ENCODE assay signal across 13 mouse cellular contexts in genomic region chr6:54203926-54204325, GRCm38 (mm10).
"Had no signal": no experiment of that assay in that cellular context is flagged by ENCODE, and none has a peak within 500 bp of the region (broad histone marks: within the 10 kb centered on the region; RNA-seq: fewer than 3 reads in every experiment).

No protein-coding gene starts in this region.

- H3K4me3 ChIP-seq: kidney, embryonic 15.5 days; left cerebral cortex, adult 2 months; limb, embryonic 15.5 days; liver, embryonic 15.5 days; midbrain, embryonic 15.5 days; neural tube, embryonic 13.5 days had no signal

- H3K4me2 ChIP-seq: kidney, embryonic 15.5 days; limb, embryonic 15.5 days; liver, embryonic 15.5 days; lung, embryonic 14.5 days; midbrain, embryonic 11.5 days; midbrain, embryonic 15.5 days; neural tube, embryonic 13.5 days had no signal

- H3K4me1 ChIP-seq: limb, embryonic 15.5 days had no signal

- H3K27ac ChIP-seq: left cerebral cortex, adult 2 months; limb, embryonic 15.5 days; liver, embryonic 15.5 days; midbrain, embryonic 15.5 days; neural tube, embryonic 13.5 days had no signal

- H3K27me3 ChIP-seq: kidney, embryonic 15.5 days; limb, embryonic 15.5 days; liver, embryonic 15.5 days; midbrain, embryonic 15.5 days had no signal

- DNase-seq: kidney, postnatal 14 days; lung, embryonic 14.5 days; lung, postnatal 10 days; lung, postnatal 4 days; retina, postnatal 1 day; thymus, postnatal 36 days had no signal

- H3K36me3 ChIP-seq: kidney, embryonic 15.5 days; limb, embryonic 15.5 days; liver, embryonic 15.5 days; midbrain, embryonic 15.5 days; neural tube, embryonic 13.5 days had no signal
